Mouse (Mus musculus): ENCODE results near the gene Rhcg.

The Rhcg gene

DNA sequence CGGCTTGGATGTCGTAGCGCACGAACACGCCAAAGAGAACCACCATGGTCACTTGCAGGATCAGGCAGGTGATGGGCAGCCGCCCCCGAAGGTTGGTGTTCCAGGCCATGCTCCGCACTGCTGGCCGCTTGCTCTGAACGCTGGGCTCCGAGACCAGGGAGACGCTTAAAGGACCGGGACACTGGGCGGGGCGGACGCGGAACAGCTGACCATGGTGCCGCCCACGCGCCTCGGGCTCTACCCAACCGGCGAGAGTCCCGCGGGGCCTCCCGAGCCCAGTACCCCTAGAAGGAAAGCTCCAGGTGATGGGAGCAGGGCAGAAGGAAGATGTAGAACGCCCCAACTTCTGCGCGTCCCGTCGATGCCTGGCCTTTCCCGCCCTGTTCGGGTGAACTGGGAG is at the start of gene Rhcg:
Gene Rhcg, minus strand, starts transcription at position 240 of the 400 bp plus-strand sequence.
- in situ Hi-C loops (cut with MboI; ENCODE audit: low sequenced_read_pairs): no loop called here

DNA sequence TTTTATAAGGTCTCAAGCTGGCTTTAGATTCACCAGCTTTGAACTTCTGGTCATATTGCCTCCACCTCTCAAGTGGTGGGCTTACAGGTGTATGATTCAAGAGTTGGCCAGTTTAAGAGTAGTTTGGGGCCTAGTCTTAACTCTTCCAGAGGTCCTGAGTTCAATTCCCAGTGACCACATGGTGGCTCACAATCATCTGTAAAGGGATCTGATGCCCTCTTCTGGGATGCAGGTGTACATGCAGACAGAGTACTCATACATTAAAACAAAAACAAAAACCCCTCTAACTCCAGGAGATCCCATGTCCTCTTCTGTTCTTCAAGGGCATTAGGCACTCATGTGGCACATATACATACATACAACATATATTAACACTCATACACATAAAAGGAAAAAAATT is 49.2 kb upstream of the Rhcg start:
- in situ Hi-C loops (cut with MboI; ENCODE audit: low sequenced_read_pairs): no loop called here

DNA sequence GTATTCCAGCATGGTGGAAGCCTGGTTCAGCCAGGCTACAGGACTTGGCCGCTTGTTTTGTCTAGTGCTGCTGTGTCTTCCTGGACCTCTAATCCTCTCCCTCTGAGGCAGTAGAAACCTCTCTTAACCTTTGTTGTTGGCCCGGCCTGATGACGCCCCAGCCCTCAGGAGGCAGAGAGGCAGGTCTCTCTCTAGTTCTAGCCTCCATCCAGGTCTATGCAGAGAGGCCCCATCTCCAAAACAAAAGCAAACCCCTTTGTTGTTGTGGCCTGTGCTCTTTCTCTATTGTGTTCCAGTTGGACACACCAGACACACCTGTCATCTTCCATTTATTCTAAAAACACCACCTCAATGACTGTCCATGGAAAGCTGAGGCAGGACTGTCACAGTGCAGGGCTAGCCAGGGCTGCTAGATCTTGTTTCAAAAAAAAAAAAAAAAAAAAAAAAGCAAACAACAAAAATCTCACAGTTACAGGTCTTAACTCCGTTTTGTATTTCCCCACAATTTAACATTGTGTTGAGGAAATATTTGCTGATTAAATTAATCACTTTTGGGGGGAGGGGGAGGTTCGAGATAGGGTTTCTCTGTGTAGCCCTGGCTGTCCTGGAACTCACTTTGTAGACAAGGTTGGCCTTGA is 43.9 kb upstream of the Rhcg start:
- in situ Hi-C loops (cut with MboI; ENCODE audit: low sequenced_read_pairs): no loop called here

DNA sequence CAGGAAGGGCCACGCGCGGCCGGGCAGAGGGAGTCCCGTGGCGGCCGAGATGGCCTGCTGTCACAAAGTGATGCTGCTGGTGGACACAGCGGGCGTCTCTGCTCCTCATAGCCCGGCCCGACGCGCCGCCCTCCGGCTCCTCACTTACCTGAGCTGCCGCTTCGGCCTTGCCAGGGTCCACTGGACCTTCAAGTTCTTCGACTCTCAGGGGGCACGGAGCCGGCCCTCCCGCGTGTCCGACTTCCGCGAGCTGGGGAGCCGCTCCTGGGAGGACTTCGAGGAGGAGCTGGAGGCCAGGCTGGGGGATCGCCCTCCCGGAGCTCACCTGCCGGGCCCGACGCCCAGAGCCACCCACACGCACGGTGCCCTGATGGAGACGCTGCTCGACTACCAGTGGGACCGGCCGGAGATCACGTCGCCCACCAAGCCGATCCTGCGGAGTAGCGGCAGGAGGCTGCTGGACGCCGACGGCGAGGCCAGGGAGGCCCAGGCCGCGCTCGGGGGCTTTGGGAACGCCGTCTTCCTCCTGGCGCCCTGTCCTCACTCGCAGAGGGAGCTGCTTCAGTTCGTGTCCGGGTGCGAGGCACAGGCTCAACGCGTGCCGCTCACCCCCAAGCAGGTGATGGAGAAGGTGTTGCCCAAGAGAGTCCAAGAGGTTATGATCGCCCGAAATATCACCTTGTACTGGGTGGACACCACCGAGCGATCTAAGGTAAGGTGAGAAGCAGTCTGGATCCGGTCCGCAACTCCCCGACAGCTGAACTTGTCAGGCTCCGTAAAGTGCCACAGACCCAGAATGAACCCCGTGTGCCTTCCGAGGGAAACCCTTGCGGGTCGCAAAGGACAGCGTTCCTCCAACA is 43.1 kb upstream of the Rhcg start:
- in situ Hi-C loops (cut with MboI; ENCODE audit: low sequenced_read_pairs): no loop called here

DNA sequence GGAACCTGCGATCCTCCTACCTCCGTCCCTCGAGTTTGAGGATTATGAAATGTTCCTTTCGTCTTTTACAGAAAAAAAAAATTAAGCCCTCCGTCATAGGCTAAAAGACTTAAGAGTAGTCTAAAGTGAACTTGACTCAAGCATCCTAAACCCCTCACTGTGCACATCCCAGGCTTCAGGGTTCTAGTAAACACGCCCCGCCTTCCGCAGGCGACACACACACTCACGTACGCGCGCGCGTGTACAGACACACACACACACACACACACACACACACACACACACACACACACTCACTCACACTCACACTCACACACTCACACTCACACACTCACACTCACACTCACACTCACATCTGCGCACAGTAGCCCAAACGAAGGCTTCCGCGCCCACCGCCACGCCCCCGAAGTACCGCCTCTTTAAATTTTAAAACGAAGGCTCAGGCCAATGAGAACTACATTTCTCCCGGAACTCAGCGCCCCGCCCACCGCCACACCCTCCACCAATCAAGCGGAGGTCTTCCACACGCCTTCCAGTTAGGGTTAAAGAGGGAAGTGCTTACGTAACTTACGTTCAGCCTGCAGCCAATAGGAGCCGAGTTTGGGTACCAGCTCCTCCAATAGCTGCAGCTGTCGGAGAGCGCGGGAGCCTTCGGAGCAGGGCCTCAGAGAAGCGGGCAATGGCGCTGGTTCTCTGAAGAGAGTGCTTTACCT is 42.3 kb upstream of the Rhcg start, which contains the start of gene Ticrr:
Gene Ticrr, plus strand, starts transcription at position 619 of the 713 bp plus-strand sequence.
- in situ Hi-C loops (cut with MboI; ENCODE audit: low sequenced_read_pairs): no loop called here

DNA sequence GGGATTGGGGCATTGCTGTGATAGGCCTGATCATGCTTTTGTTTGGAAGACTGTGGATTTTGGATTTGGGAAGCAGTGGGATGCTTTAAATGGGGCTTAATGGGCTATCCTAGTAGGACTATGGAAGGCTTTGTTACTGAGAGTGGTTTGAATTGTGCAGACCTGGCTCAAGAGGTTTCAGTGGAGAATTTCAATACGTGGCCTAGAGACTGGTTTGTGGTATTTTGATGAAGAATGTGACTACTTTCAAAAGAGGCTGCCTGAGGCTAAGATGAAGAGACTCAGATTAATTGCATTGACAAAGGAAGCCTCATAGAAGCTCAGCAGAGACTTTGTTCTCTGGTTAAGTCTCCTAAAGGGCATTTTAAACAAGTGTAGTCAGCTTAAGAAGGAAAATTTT is 37.1 kb upstream of the Rhcg start:
- in situ Hi-C loops (cut with MboI; ENCODE audit: low sequenced_read_pairs): no loop called here

DNA sequence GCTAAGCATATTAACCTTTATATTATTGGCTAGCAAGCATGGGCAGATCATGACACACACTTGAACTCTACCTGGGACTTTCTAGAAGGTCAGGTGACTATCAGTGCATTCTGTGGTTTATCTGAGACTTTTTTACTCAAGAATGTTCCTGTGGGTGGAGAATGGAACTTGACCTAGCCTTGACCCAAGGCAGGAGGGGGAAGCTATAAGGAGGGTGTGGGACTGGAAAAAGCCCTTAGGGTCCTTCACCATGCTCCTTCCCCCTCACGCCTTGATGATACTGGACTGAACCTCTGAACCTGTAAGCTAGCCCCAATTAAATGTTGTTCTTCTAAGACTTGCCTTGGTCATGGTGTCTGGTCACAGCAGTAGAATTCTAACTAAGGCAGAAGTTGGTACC is 36.7 kb upstream of the Rhcg start:
- in situ Hi-C loops (cut with MboI; ENCODE audit: low sequenced_read_pairs): no loop called here

DNA sequence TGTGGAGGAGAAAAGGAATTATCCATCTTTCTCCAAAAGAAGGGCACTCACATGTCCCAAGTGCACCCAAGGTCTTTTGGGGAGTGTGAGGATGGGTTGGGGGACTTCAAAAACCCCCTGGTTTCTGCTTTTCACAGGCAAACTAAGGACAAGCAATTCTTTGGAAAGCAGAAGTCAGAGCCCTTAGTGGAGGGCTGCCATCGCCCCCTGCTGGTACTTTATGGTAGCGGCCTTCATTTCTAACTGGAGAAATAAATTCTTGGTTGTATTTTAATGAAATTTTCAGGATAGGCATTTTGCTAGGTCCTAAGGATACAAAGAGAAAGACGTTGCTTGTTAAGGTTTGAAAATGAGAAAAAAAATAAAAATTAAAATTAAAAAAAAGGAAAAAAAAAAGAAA is 31.5 kb upstream of the Rhcg start:
- in situ Hi-C loops (cut with MboI; ENCODE audit: low sequenced_read_pairs): no loop called here

DNA sequence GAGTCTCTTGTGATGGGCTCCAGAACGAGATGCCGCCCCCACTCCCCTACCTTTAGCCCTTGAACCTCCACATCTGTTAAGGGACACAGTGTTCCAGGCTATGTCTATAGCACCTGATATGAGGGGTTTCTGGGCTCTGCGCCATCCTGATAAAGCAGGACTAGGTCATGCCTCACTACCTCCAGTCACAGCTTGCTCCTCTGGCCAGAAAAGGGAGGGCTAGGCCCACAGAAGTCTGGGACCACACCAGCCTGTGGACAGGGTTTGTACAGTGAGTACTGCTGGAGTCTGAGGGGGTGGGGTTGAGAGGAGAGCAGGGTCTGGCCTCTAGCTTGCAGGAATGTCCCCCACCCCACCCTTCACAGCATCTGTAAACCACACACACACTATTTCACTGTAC is 29.8 kb upstream of the Rhcg start:
- in situ Hi-C loops (cut with MboI; ENCODE audit: low sequenced_read_pairs): no loop called here

DNA sequence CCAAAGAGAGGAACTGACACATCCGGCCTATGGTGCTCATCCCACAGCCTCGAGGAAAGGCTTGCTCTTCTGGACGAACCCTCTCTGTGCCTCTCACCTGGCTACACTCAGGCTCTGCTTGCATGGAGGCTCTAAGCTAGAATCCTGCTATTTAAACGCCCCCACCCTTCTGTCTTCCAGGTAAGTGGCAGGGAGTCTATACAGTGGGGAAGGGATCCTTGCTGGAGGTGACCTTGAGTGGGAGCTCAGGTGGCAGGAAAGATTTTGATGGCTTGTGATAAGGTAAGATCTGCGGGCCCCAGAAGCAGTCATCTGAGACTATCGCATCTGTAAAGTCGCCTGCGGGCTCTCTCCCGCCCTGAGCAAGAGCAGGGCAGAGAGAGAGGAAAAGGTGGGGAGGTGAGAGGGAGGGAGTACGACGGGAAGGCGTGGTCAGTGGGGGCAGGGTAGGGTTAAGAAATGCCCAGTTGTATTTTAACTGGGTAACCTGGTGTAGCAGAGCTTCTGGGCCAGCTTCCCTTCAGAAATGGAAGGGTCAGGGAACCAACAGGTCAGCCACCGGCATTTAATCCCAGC is 14.4 kb upstream of the Rhcg start:
- in situ Hi-C loops (cut with MboI; ENCODE audit: low sequenced_read_pairs): no loop called here

DNA sequence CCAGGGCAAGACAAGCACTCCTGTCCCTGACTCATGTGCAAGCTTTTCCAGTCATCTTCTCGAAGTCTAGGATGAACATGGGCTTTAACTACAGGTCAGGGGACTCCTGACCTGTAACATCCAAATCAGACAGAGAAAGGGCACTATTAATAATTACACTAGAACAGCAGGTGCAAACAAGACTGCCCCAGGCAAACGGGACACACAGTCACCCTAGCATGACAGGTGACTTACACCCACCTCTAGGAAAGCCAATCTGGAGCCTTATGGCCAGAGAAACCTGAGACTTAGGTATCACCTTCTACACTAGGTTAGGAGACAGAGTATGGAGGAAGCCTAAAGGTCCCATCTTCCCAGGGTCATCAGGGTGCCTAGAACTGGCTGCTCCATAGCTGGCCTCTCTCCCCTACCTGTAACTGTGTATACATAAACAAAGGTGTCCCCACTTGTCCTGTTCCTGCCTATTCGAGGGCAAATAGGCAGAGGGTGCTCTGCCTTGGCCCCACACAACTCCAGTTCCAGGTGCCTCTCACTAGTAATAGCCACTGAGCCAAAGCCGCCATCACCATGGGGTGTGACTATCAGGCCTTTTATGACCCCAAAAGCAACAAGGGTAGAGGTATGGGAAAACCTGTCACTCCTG is 10.9 kb upstream of the Rhcg start:
- in situ Hi-C loops (cut with MboI; ENCODE audit: low sequenced_read_pairs): no loop called here

DNA sequence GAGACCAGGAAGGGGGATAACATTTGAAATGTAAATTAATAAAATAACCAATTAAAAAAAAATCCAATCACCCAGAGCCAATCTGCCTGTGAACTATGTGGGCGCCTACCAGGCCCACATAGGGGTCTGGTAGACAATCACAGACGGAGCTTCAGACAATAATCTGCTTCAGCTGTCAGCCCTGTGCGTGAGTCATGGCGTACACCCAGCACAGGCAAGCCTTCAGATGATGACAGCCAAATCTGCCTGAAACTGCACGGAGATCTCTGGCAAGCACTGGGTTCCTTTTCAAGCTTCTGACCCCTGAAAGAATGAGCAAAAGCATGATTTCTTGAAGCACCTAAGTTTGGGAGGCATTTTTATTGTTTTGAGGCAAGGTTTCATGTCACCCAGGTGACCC is 8.7 kb upstream of the Rhcg start:
- in situ Hi-C loops (cut with MboI; ENCODE audit: low sequenced_read_pairs): no loop called here

DNA sequence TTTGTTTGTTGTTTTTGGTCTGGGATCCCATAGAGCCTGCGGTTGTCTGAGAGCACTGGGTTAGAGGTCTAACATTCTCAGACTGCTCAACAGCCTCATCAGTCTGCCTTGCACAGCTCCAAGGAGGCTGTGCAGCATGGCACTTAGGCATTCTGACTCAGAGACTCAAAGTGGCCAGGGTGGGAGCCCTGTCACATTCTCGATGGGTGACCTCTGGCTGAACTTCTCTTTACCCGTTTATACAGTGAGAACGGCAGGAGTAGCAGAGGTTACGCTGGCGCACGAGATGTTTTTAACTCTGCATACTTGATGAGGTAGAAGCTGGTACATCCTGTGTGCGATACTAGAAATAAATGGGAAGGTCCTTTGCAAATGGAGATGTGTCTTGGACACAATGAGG is 5.6 kb upstream of the Rhcg start:
- in situ Hi-C loops (cut with MboI; ENCODE audit: low sequenced_read_pairs): no loop called here

DNA sequence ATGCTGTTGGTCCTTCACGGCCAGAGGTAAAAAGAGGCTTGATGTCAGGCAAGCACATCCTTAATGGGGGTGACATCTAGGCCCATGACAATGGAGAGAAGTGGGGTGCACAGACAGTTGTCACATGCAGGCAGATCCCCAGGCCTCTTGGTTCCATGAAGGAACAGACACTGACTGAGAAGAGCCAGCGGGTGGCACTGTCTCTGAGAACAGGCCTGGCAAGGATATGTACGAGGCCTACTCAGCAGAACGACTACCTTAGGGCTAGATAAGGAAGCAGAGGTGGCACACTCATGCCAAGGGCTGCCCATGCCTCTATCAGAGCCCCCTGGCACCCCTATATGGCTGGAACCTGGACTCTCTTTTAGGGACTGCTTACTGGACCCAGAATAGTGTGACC is 2.0 kb upstream of the Rhcg start:
- in situ Hi-C loops (cut with MboI; ENCODE audit: low sequenced_read_pairs): no loop called here

DNA sequence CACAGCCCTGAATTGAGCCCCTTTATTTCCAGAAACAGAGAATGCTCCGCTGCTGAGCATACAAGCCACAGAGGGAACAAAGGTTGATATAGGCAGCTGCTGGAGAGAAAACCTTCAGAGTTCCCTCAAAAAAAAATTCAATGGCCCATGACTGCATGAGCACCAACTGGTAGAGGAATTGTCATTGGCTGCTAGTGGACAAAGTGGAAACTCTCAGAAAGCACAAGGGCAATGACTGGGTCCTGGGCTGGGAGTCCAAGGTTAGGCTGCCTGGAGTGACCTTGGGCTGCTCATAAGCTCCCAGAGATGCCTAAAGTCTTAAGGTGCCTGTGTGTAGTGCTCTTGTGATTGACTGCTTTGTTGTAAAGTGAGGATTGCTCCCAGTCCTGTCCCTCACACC is 1.5 kb downstream of the Rhcg start:
- in situ Hi-C loops (cut with MboI; ENCODE audit: low sequenced_read_pairs): no loop called here

DNA sequence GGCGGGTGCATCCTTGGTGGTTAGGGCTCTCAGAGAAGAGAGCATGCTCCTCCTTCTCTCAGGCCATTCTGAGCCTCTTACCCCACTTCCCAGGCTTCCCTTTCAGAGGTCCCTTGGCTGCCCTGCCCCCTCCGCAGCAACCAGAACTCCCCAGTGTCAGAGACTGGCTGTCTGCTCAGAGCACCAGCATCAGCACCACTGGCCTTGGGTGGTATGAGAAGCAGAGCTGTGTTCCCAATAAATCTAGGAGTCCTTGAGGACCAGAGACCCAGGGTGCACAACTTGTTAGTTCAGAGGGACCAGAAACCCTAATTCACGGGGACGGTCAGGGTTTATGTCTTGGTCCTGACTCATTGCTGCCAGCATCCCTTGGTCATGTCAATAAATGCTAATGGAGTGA is 2.4 kb downstream of the Rhcg start:
- in situ Hi-C loops (cut with MboI; ENCODE audit: low sequenced_read_pairs): no loop called here

DNA sequence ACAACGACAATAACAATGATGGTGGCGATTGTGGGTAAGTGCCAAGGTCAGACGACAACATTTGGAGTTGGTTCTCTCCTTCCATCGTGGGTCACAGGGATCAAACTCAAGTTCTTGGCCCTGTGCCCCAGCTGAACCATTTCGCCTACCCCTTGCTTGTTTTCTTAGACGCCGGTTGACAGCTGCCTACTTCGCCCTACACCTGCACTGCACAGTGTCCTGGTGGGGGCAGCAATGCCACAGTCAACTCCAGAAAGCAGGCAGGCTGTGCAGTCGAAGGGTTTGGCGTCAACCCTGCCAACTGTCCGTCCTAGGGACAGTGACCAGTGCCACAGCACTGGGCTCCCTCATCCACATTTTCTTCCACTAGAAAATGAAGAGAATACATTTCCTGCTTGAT is 4.1 kb downstream of the Rhcg start:
- in situ Hi-C loops (cut with MboI; ENCODE audit: low sequenced_read_pairs): no loop called here

DNA sequence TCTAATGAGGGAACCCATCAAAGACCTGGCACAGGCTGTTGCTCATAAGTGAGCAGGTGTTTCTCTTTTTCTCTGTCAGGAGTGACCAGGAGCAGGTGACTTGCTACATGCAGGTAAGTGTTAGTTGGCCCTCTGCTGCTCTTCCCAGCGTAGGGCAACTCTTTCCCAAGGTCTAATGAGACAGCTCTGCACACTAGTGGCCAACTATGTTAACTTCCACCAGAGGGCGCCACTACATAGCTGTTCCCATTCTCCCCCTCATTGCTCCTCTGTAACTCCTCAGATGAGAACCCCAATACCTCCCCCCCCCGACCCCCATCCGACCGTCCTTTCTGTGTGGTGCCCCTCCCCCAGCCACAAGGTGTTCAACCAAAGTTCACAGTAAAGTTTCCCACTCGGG is 4.7 kb downstream of the Rhcg start:
- in situ Hi-C loops (cut with MboI; ENCODE audit: low sequenced_read_pairs): no loop called here

DNA sequence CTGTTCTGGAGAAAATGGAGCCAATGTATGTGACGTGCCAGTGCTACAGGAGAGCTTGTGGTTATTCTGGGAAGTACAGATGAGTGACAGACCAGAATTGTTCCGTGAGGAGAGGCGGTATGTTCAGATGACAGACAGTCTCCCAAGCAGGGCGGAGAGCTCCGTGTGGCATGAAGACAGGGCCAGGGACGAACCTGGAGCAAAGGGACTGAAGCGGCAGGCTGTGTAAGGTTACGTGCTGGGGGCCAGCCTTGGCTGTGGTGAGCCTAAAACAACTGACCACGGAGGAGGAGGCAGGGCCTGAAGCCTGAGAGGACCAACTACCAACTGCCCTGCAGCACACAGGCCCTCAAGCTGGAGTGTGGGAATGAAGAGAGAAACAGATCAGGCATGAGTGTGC is 5.6 kb downstream of the Rhcg start:
- in situ Hi-C loops (cut with MboI; ENCODE audit: low sequenced_read_pairs): no loop called here

DNA sequence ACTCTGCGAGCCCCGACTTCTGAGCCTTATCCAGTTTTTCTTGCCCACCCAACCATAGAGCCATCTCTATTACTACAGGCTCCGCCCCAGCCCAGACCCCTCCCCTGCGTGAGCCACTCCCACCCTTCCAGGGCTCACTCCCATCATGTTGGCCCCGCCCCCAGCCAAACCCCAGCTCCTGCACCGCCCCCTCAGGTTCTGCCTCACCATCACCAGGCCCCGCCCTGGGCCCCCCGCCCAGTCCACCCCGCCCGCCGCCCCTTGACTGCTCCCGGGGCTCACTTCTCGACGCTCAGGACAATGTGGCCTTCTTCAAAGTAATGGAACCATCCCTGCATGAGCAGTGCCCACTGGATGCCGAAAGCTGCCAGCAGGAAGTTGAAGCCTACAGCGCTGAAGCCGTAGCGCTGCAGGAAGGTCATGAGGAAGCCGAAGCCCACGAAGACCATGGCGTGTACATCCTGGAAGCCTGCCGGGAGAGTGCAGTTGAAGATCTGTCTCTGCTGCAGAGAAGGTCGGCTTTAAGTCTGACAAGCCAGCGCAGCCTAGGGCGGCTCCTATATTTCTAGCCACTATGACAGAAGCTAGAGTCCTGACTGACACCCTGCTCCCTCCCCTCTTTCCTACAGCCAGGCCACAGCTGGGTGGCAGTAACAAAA is 10.1 kb downstream of the Rhcg start:
- in situ Hi-C loops (cut with MboI; ENCODE audit: low sequenced_read_pairs): no loop called here

DNA sequence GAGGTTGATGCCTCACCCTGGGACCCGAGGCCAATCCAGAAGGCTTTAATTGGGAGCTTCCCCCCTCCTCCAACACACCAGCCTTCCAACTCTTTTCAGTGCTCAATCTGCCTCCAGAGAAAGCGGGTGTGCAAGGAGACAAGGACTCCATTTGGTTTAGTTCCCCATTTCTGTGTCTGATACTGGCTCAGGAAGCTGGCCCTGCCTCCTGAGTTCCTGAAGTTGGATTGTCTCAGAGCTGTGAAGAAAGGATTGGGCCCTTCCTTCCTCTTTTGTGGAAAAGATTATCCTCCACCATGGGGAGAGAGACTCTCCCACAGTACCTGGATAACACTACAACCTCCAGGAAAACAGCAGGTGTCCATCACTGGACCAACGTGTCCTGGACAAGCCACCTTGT is 10.7 kb downstream of the Rhcg start:
- in situ Hi-C loops (cut with MboI; ENCODE audit: low sequenced_read_pairs): no loop called here

Data from CH12F3 (cell line).